Mouse (Mus musculus) erythroid progenitor cell, adult 5-6 weeks (primary cell): ENCODE results near the gene Acsf3. TPM values are rescaled to one million over a fixed set of nuclear protein-coding genes. Genes with fewer than 3 reads are reported as not detected.

Source experiments
- ATAC-seq: replicated peaks from 2 replicates; pipeline ENCODE4 v1.8.0; 2016; ENCODE audit warnings: moderate number of reproducible peaks, mild to moderate bottlenecking, moderate TSS enrichment, inconsistent platforms; ENCODE audit not compliant: poor library complexity, low FRiP score, severe bottlenecking
- total RNA-seq, 2 experiments: library from RNA; stranded (forward) in 1 of 2; stranded (reverse) in 1 of 2; fragments of 150-400 nt in 1 of 2; fragments of 186-747, 209-891 nt in 1 of 2; gene quantifications; 2 replicates each; pipeline versions ENCODE4 v1.2.3 to v1.2.4; 2015 to 2017; ENCODE audit warnings: low replicate concordance in 2 of 2

Gene Acsf3
- total RNA-seq (2015; ENCODE audit: low replicate concordance) (1.4 and 1.7 TPM in 2 replicates), total RNA-seq (2017; ENCODE audit: low replicate concordance) (1.2 and 2.3 TPM in 2 replicates)

GRCm38 (mm10) chr8:122775285-122776155 lies at the start of gene Acsf3:
Acsf3 (plus strand) TSS chr8:122775486.
- peak; percentile 39; the same call in 1 of the 2 replicates for ATAC-seq

GRCm38 (mm10) chr8:122726789-122727188 lies 48.5 kb upstream of the Acsf3 start:
- ATAC-seq = no peak

GRCm38 (mm10) chr8:122727412-122727811 lies 47.9 kb upstream of the Acsf3 start:
- ATAC-seq = no peak

- ATAC-seq = no peak
Observed at GRCm38 (mm10) chr8:122728630-122729029, 46.7 kb upstream of the Acsf3 start.

- ATAC-seq = no peak
Observed at GRCm38 (mm10) chr8:122735110-122735509, 40.2 kb upstream of the Acsf3 start.

- ATAC-seq = peak; percentile 76
Observed at GRCm38 (mm10) chr8:122735542-122736473, 39.5 kb upstream of the Acsf3 start.

GRCm38 (mm10) chr8:122736623-122737022 lies 38.7 kb upstream of the Acsf3 start:
- ATAC-seq = no peak

GRCm38 (mm10) chr8:122737071-122737470 lies 38.2 kb upstream of the Acsf3 start:
- no peak for ATAC-seq

GRCm38 (mm10) chr8:122737886-122738285 lies 37.4 kb upstream of the Acsf3 start:
- no peak for ATAC-seq

GRCm38 (mm10) chr8:122739102-122739725 lies 36.1 kb upstream of the Acsf3 start:
- ATAC-seq = no peak

- no peak for ATAC-seq
Observed at GRCm38 (mm10) chr8:122742471-122742870, 32.8 kb upstream of the Acsf3 start.

GRCm38 (mm10) chr8:122745022-122745749 lies 30.1 kb upstream of the Acsf3 start:
- no peak for ATAC-seq

- no peak for ATAC-seq
Observed at GRCm38 (mm10) chr8:122745750-122746275, 29.5 kb upstream of the Acsf3 start.

GRCm38 (mm10) chr8:122746439-122746838 lies 28.8 kb upstream of the Acsf3 start:
- ATAC-seq = no peak

GRCm38 (mm10) chr8:122747825-122748224 lies 27.5 kb upstream of the Acsf3 start:
- no peak for ATAC-seq

GRCm38 (mm10) chr8:122749333-122749958 lies 25.8 kb upstream of the Acsf3 start:
- no peak for ATAC-seq

GRCm38 (mm10) chr8:122751342-122751741 lies 23.9 kb upstream of the Acsf3 start:
- no peak for ATAC-seq

- ATAC-seq = no peak
Observed at GRCm38 (mm10) chr8:122752111-122752721, 23.1 kb upstream of the Acsf3 start.
